Mouse (Mus musculus): ENCODE data around the gene Samd4b.
A peak's percentile ranks its signal among the peaks of the same experiment; 100 is the strongest.

Samd4b gene

GRCm38 (mm10) chr7:28495426-28495825 is 102.5 kb downstream of the Samd4b start:
- DNase-seq (ENCODE audit: low spot score) = no peak

DNA sequence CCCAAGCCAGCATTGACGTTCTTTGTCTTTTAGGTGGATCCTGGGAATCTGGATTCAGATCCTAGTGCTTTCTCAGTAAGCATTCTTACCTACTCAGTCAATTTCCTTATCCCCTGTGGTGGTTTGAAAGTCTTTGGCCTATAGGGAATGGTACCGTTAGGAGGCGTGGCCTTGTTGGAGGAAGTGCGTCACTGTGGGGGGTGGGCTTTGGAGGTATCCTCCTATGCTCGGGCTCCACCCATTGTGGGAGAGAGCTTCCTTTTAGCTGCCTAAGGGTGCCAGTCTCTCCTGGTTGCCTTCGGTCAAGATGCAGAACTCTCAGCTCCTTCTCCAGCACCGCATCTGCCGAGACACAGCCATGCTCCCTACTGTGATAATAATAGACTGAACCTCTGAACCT is 105.6 kb downstream of the Samd4b start:
- no peak for DNase-seq (ENCODE audit: low spot score)

- no peak for DNase-seq (ENCODE audit: low spot score)
Measured at GRCm38 (mm10) chr7:28490903-28491302, 107.0 kb downstream of the Samd4b start.

DNA sequence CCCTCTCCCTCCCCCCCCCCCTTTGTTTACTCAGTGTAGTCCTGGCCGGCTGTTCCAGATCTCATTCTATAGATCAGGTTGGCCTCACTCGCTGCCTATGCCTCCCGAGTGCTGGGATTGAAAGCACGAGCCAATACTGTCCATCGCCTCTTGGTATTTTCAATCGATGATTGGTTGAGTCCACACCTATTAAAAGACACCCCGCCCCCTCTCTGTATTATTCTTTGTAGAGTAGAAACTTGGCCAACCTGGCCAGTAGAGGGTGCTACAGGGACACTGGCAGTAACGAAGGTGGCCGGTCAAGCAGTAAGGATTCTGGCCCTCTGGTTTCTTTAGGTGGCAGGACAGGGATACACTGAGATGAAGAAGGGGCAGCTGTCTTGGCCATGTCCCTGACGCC is 107.5 kb downstream of the Samd4b start:
- DNase-seq (ENCODE audit: low spot score) = no peak

DNA sequence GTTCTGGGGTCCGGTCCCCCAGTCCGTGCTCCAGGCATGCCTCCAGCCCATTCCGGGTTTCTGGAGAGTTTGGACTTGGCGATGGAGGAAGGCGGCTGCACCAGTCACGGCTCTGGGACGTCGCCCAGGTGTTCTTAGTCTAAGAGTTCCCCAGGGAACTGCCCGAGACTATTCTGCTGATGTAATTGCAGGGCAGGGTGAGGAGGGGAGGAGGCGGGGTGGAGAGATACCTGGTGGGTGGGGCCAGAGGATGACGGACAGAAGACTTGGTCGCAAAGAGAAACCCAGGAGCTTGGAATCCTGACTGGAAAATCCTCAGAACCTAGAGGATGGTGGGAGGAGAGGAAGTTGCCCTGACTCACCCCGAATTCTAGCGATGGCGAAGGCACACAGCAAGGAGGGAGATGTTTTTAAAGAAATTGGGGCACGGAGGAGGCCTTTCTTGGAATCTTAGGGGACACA is 109.9 kb downstream of the Samd4b start:
- no peak for DNase-seq (ENCODE audit: low spot score)

DNA sequence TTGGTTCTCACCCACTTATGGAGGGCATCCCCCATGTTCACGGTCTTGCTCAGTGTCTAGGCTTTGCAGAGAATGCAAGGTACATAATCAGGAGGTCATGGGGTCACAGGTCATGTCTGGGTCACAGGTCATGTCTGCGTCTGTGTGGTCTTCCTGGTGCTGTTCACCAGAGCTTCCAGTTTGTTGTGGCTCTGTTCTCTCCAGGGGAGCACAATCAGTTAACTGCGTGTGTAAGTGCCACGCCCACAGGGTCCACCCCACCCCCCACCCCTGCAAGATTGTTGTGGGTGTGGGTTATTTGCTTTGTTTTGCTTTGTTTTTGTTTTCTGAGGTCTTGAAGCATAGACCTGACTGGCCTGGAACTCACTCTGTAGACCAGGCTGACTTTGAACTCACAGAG is 113.8 kb downstream of the Samd4b start:
- DNase-seq (ENCODE audit: low spot score) = no peak

DNA sequence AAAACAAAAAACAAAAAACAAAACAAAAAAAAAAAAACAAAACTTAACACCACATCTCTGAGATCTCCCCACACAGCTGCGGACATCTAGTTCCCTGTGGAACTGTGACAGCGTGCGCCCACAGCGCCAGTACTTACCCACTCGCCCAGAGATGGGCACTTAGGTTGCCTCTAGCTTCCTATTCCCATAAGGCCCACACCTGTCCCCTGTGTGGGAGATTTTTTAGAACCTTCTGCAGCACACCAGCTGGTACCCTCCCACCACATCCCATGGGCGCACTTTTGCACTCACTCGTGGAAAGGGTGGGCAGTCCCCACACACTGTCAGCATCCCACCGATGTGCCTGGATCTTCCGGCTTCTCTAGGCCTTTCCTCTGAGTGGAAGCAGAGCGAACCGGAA is 115.1 kb downstream of the Samd4b start:
- DNase-seq (ENCODE audit: low spot score) = no peak

DNA sequence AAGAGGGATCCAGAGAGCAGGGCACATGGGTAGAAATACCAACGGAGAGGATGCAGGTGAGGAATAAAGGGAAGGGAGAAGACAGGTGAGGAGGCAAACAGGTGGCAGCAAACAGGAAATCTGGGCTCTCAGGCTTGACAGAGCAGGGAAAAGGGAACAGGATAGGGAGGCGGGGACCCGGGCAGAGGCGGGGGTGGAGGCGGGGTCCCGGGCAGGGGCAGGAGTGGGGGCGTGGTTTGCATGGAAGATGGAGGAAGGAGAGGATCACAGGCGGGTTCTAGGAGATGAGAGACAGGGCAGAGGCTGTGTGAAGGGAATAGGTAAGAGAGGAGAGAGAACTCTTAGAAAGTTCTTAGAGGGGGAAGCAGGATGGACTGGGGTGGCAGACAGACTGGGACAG is 119.1 kb downstream of the Samd4b start:
- DNase-seq (ENCODE audit: low spot score) = no peak

DNA sequence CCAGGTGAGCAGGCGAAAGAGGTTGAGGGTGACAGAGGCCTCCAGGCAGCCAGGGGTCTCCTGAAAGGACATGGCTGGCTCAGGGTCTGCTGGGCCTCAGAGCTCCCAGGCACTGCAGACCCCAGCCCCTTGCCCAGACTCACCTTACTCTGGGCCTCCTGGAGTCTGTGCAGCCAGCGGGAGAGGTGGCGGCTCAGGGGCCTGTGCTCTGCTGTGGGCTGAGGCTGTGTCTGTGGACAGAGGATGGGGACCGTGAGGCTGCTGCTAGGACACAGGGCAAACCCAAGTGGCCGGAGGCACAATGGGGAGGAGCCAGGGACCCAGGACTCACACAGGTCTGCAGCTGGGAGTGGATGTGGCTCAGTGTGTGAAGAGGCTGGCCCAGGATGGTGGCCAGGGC is 120.6 kb downstream of the Samd4b start:
- DNase-seq (ENCODE audit: low spot score) = no peak

DNA sequence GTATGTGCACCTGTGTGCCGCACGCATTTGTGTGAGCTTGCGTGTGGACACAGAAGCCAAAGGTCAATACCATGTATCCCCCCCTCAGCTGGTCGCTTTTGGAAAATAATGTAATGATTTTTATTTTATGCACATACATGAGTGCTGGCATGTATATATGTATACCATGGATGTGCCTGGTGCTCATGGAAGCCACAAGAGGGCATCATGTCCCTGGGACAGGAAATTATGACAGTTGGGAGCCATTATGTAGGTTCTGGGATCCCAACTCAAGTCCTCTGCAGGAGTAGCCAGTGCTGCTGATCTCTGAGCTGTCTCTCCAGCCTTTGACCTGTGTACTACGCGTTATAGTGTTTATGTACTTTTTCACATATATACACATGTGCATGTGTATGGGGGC is 121.8 kb downstream of the Samd4b start:
- DNase-seq (ENCODE audit: low spot score) = no peak

- DNase-seq (ENCODE audit: low spot score) = no peak
Measured at GRCm38 (mm10) chr7:28467213-28467751, 130.7 kb downstream of the Samd4b start.

- no peak for DNase-seq (ENCODE audit: low spot score)
Measured at GRCm38 (mm10) chr7:28466721-28467212, 131.2 kb downstream of the Samd4b start.

DNA sequence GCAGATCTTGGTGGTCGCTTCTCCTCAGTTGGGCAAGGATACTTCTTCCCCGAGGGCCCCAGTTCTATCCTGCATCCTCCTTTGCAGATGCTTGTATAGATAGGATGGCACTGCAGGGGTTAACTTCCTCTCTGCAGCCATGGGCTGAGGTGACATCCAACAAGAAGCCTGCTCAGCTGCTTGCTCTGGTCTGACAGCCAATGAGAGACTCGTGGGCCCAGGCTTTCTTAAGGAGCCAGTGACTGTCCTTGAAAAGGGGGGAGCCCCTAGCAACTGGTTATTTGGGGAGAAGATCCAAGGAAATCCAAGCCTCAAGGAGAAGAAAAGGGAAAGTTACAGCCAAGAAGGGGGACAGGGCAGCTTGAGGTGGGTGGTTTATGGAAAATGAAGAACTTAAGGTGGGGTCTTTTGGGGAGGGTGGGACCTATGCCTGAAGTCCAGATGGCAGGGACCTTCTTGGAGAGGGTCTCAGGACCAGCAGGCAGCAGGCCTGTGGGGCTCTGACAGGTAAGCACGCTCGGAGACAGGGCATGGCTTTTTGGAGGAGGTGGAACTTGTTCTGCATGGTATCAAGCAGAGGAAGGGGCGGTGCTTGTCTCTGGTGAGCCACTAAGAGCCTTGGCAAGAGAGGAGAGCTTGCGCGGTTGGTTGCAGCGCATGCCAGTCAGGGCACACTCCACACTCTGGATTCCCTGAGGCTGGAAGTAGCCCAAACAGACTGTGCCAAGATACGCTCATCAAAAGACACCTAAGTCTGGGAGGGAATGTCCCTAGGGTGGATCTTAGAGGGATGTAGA is 133.3 kb downstream of the Samd4b start:
- peak; percentile 45 for DNase-seq (ENCODE audit: low spot score)

- no peak for DNase-seq (ENCODE audit: low spot score)
Measured at GRCm38 (mm10) chr7:28462769-28463168, 135.2 kb downstream of the Samd4b start.

GRCm38 (mm10) chr7:28460361-28460760 is 137.6 kb downstream of the Samd4b start:
- no peak for DNase-seq (ENCODE audit: low spot score)

DNA sequence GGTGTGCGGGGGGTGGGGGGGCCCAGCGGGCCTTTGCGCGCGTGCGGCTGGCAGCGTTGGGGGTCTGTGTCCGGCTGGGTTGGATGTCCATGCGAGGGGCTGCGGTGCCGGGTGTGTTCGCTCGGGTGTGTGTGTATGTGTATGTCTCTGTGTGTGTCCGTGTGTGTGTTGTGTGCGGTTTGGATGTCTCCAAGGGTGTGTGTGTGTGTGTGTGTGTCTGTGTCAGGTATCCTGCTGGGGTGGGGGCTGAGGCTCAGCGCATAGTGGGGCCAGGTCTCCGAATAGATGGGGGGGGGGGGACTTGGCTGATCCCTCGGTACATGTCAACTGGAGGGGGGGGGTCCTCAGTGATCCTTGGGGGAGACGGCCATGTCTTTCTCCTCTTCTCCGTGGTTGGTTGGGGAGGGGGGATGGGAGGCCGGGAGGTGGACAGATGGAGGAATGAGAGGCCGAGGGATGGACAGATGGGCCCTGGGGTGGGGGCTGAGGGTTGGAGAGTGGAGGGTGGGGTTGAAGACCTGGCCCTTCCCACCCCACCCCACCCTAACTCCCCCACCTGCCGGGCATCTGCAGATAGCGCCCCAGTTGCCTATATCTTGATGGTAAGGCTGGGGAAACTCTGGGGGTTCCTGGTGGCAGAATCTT is 145.5 kb downstream of the Samd4b start:
- no peak for DNase-seq (ENCODE audit: low spot score)

DNA sequence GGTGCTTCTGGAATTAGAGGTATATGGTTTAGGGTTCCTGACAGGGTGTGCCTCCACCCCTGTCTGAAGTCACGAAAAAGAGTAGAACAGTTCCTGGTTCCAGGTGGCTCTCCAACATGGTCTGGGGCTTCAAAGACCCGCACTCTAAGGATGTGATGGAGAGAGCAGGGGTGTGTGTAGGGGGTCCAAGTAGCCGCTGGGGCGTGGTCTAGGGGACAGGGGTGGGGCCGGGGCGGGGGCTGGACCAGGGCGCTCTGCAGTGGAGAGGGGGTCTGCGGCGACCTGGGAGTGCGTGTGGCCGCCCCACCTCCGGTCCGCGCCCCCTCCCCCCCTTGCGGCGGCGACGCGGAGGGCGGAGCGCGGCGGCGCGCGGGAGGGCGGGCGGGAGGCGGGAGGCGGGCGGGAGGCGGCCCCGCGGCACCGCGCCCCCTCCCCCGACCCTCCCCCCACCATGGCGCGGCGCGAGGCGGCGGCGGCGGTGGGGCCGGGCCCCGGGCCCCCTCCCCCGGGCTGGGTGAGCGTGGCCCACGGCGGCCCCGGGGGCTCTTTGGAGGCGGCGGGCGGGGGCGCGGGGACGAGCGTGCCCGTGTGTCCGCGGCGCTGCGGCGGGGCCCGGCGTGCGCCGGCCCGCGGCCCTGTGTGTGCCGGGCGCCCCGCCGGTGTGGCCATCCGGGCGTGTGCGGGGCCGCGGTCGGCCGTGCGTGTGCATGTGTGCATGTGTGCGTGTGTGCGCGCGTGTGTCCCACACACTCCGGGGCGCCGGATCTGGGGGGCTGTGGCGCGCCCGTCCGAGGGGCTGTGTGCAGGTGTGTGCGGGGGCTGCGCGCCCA is 146.2 kb downstream of the Samd4b start, which contains the start of gene Lrfn1:
Lrfn1 (plus strand) TSS at position 450 of the 830 bp plus-strand sequence.
- DNase-seq (ENCODE audit: low spot score) = no peak

DNA sequence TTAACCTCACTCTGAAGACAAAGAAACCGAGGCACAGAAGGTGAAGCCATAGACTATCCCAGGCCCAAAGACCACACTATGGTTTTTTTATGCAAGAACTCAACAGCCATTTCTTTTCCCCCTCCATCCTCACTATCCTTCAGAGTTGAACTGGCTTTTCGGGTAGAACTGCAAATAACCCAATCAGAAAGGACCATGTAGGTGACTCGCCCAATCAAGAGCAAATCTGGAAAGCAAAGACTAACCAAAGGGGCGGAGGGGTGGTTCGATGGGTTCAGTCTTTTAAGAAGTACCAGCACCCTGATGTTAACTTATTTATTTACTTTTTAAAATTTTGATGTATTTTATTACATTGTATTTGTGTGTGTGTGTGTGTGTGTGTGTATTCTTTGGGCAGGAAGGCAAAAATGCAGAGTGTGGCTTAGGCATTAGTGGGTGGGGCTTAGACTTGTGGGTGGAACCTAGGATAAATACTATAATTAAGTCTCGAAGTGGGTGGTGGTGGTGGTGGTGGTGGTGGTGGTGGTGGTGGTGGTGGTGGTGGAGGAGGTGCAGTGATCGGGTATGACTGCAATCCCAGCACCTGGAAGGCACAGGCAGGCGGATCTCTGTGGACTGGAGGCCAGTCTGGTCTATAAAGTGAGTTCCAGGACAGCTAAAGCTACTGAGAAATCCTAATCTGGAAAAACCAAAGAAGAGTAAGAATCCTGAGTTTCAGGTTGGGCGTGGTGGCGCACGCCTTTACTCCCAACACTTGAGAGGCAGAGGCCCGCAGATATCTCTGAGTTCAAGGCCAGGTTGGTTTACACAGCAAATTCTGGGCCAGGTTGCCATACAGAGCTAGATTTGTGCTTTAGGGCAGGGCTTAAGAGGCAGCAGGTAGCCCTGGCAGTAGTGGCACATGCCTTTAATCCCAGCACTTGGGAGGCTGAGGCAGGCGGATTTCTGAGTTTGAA is 149.8 kb downstream of the Samd4b start:
- DNase-seq (ENCODE audit: low spot score) = no peak

GRCm38 (mm10) chr7:28447101-28447830 is 150.7 kb downstream of the Samd4b start:
- DNase-seq (ENCODE audit: low spot score) = no peak

GRCm38 (mm10) chr7:28446446-28446845 is 151.5 kb downstream of the Samd4b start:
- peak; percentile 65 for DNase-seq (ENCODE audit: low spot score)

Data from urinary bladder, postnatal 10 days (tissue).